Mouse (Mus musculus): Measurements from ENCODE around the gene Adgrf2. TPM values are rescaled to one million over a fixed set of nuclear protein-coding genes. Genes with fewer than 3 reads are reported as not detected.

Adgrf2 gene
- 0.05 and 0.07 TPM in 2 replicates for polyA plus RNA-seq (2015; fragmentation: Nextera tagmentation; extraction: Ambion mirVana)

GRCm38 (mm10) chr17:42741801-42742217, at the start of gene Adgrf2:
Adgrf2 (minus strand) TSS chr17:42742179.
- DNase-seq (ENCODE audit: low spot score), result no peak

GRCm38 (mm10) chr17:42790787-42791186, 48.8 kb upstream of the Adgrf2 start:
- DNase-seq (ENCODE audit: low spot score), result no peak

- DNase-seq (ENCODE audit: low spot score), result no peak
These were observed 47.7 kb upstream of the Adgrf2 start for GRCm38 (mm10) chr17:42789723-42790122.

- no peak for DNase-seq (ENCODE audit: low spot score)
These were observed 46.9 kb upstream of the Adgrf2 start for GRCm38 (mm10) chr17:42788686-42789453.

GRCm38 (mm10) chr17:42782156-42782757, 40.3 kb upstream of the Adgrf2 start:
- DNase-seq (ENCODE audit: low spot score), result peak; percentile 62

GRCm38 (mm10) chr17:42753791-42754190, 11.8 kb upstream of the Adgrf2 start:
- DNase-seq (ENCODE audit: low spot score), result no peak

- DNase-seq (ENCODE audit: low spot score), result no peak
These were observed 10.2 kb upstream of the Adgrf2 start for GRCm38 (mm10) chr17:42752173-42752572.

GRCm38 (mm10) chr17:42745657-42746420, 3.9 kb upstream of the Adgrf2 start:
- no peak for DNase-seq (ENCODE audit: low spot score)

GRCm38 (mm10) chr17:42742823-42743222, 844 bp upstream of the Adgrf2 start:
- DNase-seq (ENCODE audit: low spot score), result no peak

GRCm38 (mm10) chr17:42738794-42739193, 3.2 kb downstream of the Adgrf2 start:
- DNase-seq (ENCODE audit: low spot score), result no peak

GRCm38 (mm10) chr17:42717161-42717560, 24.8 kb downstream of the Adgrf2 start:
- DNase-seq (ENCODE audit: low spot score), result no peak

- no peak for DNase-seq (ENCODE audit: low spot score)
These were observed 27.0 kb downstream of the Adgrf2 start for GRCm38 (mm10) chr17:42714991-42715390.

GRCm38 (mm10) chr17:42710717-42711116, 31.3 kb downstream of the Adgrf2 start:
- no peak for DNase-seq (ENCODE audit: low spot score)

GRCm38 (mm10) chr17:42705611-42706010, 36.4 kb downstream of the Adgrf2 start:
- no peak for DNase-seq (ENCODE audit: low spot score)

- no peak for DNase-seq (ENCODE audit: low spot score)
These were observed 39.8 kb downstream of the Adgrf2 start for GRCm38 (mm10) chr17:42702198-42702597.

- no peak for DNase-seq (ENCODE audit: low spot score)
These were observed 47.2 kb downstream of the Adgrf2 start for GRCm38 (mm10) chr17:42694730-42695129.

- DNase-seq (ENCODE audit: low spot score), result no peak
These were observed 49.8 kb downstream of the Adgrf2 start, which contains the start of gene Adgrf4 for GRCm38 (mm10) chr17:42692136-42692535. Adgrf4 (minus strand) TSS chr17:42692284.

GRCm38 (mm10) chr17:42690531-42690930, 51.4 kb downstream of the Adgrf2 start:
- DNase-seq (ENCODE audit: low spot score), result no peak

Data from thymus, postnatal 0 days (tissue).